In the genomic region with DNA sequence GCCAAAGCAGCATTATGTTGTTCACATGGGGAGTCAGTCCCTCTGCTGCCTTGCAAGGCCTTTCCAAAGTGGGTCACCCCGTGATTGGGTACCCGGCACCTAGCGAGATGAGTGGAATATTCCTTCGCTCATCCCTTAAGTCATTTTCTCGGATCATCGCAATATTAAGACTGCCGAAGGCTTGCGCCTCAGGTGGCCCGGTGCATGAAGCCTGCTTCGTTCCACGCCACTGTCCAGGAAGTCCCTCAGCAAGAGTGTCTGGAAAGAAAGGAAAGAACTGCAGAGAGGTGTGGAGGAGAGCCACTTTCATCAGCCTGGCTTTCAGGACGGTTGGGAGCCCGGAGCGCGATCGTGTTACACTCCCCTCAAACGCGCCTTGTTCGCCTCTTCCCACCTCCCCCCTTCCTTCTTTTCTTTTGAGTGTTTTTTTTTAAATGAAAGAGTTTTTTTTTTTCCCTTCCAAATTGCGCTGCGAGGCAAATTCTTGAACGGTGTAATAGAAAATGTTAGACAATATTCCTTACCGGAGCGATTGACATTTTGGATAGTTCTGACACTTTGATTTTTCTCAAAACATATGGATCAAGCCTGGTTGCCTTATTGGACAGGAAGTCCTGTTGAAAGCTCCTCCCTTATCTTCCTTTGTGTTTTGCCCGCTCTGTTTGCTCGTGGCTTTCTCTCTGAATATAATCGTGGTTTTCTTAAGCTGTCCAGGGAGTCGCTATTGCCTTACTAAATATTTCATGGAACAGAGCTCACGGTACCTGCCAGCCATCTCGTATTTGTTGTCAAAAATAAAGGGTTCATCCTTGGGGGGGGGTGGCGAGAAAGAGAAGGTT, we compare ENCODE assay signal across 8 mouse cellular contexts.
DNase-seq lines count a peak whose midpoint lies in the region; ATAC-seq lines count a peak whose summit lies in the region.

No protein-coding gene starts in this region.

- H3K27me3 ChIP-seq in hindbrain, embryonic 14.5 days (ENCODE audit: control insufficient read depth, insufficient read depth, low read length): no peaks in the 10 kb centered on the region
- no peaks in the 10 kb centered on the region for H3K27me3 ChIP-seq in midbrain, embryonic 14.5 days (ENCODE audit: control insufficient read depth, insufficient read depth, low read length)

- DNase-seq in left cerebral cortex, postnatal 4 days: peak; percentile 11
- no peak for DNase-seq in left cerebral cortex, postnatal 25 days (ENCODE audit: low spot score in 2 of 2)
- peak; percentile 76 for DNase-seq in embryo, embryonic 9.5 days (ENCODE audit: extremely low spot score)
- DNase-seq in hindbrain, embryonic 14.5 days (ENCODE audit: low spot score): peak; percentile 52
- DNase-seq in midbrain, embryonic 14.5 days: peak; percentile 77
- no peak for DNase-seq in adrenal gland, postnatal 36 days
- no peak for DNase-seq in spleen, postnatal 10 days (ENCODE audit: low spot score in 2 of 2)
- no peak for DNase-seq in right cerebral cortex, postnatal 14 days

- peak overlapping the region; percentile 19 for H3K4me3 ChIP-seq in hindbrain, embryonic 14.5 days (replicated peaks; ENCODE audit: low read length)
- H3K4me3 ChIP-seq in midbrain, embryonic 14.5 days (replicated peaks; ENCODE audit: low read depth, low read length): peak overlapping the region; percentile 18

- H3K27ac ChIP-seq in hindbrain, embryonic 14.5 days: peak overlapping the region; percentile 3; the same call in 1 of the 2 replicates
- peak overlapping the region; percentile 75 for H3K27ac ChIP-seq in midbrain, embryonic 14.5 days (replicated peaks; ENCODE audit: low read depth, low read length)

- intact Hi-C loops in left cerebral cortex, postnatal 4 days (cut with DNase I): no loop called here
- intact Hi-C loops in left cerebral cortex, postnatal 25 days (cut with DNase I): loop anchor here (5.0 kb wide), 1 partner anchor 649 kb away; no protein-coding TSS in a partner anchor

- WGBS in hindbrain, embryonic 14.5 days: 4% methylated on average over 31 of the region's 31 CpGs
- 2% methylated on average over 31 of the region's 31 CpGs for WGBS in midbrain, embryonic 14.5 days

- H3K36me3 ChIP-seq in hindbrain, embryonic 14.5 days (replicated peaks; ENCODE audit: control insufficient read depth, insufficient read depth): no peaks in the 10 kb centered on the region
- H3K36me3 ChIP-seq in midbrain, embryonic 14.5 days (ENCODE audit: control insufficient read depth, insufficient read depth, low read length): no peaks in the 10 kb centered on the region

- peak overlapping the region; percentile 48 for H3K9ac ChIP-seq in hindbrain, embryonic 14.5 days
- H3K9ac ChIP-seq in midbrain, embryonic 14.5 days (replicated peaks; ENCODE audit: low read length): peak overlapping the region; percentile 39

- no peaks in the 10 kb centered on the region for H3K9me3 ChIP-seq in hindbrain, embryonic 14.5 days (ENCODE audit: control insufficient read depth, low read length)
- no peaks in the 10 kb centered on the region for H3K9me3 ChIP-seq in midbrain, embryonic 14.5 days (ENCODE audit: control insufficient read depth, low read length)

- no peak for ATAC-seq in hindbrain, embryonic 14.5 days (ENCODE audit: low FRiP score)
- no peak for ATAC-seq in midbrain, embryonic 14.5 days (ENCODE audit: low FRiP score, low TSS enrichment)

- H3K4me2 ChIP-seq in hindbrain, embryonic 14.5 days (replicated peaks): peak overlapping the region; percentile 54
- peak overlapping the region; percentile 59 for H3K4me2 ChIP-seq in midbrain, embryonic 14.5 days (ENCODE audit: low read length)

- H3K4me1 ChIP-seq in hindbrain, embryonic 14.5 days (replicated peaks; ENCODE audit: control insufficient read depth, insufficient read depth, low read length): peaks cover 58% of the 10 kb centered on the region
- peaks cover 63% of the 10 kb centered on the region for H3K4me1 ChIP-seq in midbrain, embryonic 14.5 days (ENCODE audit: control insufficient read depth, insufficient read depth, low read length)

Comparison
In these comparisons a context has a peak if more than half of its experiments do, and no peak if none do; other contexts are left out.
1. DNase-seq: peak in left cerebral cortex, postnatal 4 days (single experiment), embryo, embryonic 9.5 days (single experiment), hindbrain, embryonic 14.5 days (single experiment) and midbrain, embryonic 14.5 days (single experiment); none in left cerebral cortex, postnatal 25 days (0 of 2), adrenal gland, postnatal 36 days (0 of 2), spleen, postnatal 10 days (0 of 2) and right cerebral cortex, postnatal 14 days (single experiment).